Mouse (Mus musculus): ENCODE measurements around the gene Fibin. TPM values are rescaled to one million over a fixed set of nuclear protein-coding genes. Genes with fewer than 3 reads are reported as not detected.

Gene Fibin
- total RNA-seq (2021): 1 to 10 TPM; 4.0 to 5.5 TPM
- long read RNA-seq, experiment 1, transcript Fibin-201 (1 exons, 2,267 nt): major isoform, 6 of 6 reads
- long read RNA-seq, experiment 1, partial matches to known transcripts: 0 of 6 reads
- long read RNA-seq, experiment 1, other reads (novel, unspliced or antisense): 0 of 6 reads
- long read RNA-seq, experiment 2, transcript Fibin-201 (1 exons, 2,267 nt): major isoform, 5 of 5 reads
- long read RNA-seq, experiment 2, partial matches to known transcripts: 0 of 5 reads
- long read RNA-seq, experiment 2, other reads (novel, unspliced or antisense): 0 of 5 reads

DNA sequence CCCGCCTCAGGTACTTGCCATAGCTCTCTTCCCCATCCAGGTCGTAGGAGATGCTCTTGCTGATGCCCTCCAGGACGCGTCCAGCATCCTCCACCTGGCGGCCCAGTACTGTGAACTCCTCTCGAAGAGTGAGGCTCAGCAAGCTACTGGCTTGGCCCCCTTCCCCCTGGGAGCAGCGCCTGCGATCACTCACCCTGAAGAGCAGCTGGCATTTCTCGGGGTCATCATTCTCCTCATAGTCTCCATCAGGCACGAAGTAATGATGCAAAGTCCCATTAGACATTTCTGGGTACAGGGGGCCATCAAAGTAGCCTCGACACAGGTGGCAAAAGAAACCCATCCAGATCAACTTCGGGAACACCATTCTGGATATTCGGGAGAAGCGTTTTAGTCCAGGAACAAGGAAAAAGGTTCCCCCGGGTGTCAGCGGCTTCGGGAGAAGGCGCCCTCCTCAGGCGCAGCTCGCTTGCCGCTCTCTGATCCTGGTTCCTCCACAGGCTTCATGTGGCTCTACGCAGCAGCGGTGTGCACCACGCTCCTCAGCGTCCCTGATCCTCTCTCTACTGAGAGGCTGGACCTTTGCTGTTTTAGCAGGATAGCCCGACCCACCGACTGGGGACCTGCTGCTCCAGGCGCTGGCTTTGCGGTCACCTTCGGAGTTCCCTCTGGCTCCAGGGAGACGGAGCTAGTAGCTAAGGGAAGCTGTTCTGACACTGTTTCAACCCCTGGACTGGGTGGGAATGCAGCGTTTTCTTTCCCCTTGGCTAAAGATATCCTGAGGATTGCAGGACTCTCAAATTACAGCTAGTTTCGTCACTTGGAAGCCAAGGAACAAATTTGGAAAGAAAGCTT lies at the start of gene Fibin:
TSS of gene Fibin (minus strand) at position 752 of the 852 bp plus-strand sequence.
- peak; percentile 37 to 52 for DNase-seq (ENCODE audit: low spot score in 2 of 2)
- intact Hi-C loops (cut with DNase I): loop anchor here (5.0 kb wide), 1 partner anchor 135 kb away; no protein-coding TSS in a partner anchor

DNA sequence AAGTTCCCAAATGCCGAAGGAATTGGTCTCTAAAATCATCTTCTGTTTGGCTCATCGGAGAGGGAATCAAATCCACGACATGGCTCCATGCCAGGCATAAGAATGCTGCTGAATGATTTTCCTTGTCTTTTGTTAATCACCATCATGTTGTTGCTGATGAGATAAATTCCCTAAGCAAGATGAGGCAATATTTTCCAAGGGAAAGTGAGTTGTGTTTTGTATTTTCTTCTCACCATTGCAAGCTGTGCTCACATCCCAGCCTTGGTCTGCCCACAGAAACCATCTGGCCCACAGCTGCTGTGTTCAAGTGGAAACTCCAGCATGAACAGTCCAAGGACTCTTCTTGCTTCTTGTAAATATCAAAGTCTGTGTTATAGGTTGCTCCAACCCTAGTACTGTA lies 48.4 kb upstream of the Fibin start:
- intact Hi-C loops (cut with DNase I): no loop called here
- DNase-seq (ENCODE audit: low spot score in 2 of 2): peak; percentile 23 to 34

DNA sequence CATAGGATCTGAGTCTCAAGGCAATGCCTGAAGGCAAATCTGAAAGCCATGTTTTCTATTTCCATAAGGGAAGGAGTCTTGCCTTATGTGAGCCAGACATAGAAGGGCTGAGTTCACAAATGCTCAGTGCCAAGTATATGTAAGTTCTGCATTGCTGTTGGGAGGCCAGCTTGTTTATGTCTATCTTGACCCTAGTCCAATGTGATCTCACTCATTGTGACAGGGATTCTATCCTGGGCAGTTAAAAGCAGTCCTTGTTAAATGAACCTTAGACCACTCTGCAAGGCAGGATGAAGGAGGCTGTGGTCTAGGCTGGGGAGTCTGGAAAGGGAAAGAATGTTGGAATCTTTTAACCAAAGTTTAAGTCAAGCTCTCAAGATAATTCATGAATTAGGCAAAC lies 45.8 kb upstream of the Fibin start:
- intact Hi-C loops (cut with DNase I): no loop called here
- no peak for DNase-seq (ENCODE audit: low spot score in 2 of 2)

DNA sequence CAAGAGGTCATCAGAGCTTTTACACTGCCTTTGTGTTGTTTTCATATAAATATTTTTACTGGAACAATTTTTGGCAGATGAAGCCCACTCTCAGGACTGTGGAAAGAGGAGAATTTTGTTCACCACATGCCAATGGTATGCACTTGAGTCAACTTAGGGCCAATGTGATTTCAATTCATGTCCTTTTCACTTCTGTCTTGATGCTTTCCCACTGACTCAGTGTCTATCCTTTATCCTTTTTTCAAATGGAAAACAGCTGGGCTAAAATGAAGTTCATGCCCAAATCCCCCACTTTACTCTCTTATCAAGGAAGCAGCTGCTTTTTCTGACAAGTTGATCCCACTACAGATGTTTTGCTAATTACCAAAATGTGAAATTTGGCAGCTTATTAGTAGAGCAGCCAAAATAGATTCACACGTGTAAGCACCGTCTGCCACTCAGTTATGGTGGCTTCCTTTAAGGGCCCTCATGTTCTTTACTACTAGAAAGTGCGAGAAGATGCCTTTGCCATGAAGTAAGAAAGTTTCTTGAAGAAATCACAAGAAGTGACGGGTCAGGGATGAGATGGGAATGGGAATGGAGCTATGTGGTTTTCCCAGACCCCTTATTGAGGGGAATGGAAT lies 29.8 kb upstream of the Fibin start:
- intact Hi-C loops (cut with DNase I): no loop called here
- no peak for DNase-seq (ENCODE audit: low spot score in 2 of 2)

DNA sequence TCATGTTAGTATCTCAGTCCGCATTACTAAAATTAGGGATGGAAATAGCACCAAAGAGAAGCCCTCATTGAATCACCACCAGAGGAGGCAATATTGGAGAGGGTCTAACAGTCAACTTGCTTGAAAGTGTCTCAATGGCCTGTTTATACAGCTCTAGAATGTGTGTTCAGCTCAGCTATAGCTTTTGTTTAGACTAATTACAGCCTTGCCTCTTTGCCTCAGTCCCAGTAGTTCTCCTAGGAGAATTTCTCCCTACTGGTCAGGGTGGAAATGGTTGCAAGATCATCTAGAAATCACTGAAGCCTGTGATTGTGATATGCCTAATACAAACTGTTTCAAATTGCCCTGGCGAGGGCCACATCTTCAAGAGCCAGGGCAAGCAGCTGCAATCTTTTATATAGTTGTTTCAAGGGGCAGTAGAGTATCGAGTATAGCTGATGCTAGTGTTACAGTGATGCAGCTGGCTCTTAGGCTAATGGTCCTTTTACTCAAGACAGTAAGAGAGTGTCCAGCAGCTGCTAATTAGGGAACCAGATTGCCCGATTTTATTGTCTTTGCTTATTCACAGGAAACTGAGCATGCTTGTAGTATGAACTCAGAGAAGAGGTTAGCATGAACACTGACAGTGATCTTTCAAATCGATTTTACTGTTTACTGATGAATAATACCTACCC lies 27.9 kb upstream of the Fibin start:
- intact Hi-C loops (cut with DNase I): no loop called here
- DNase-seq (ENCODE audit: low spot score in 2 of 2): no peak

DNA sequence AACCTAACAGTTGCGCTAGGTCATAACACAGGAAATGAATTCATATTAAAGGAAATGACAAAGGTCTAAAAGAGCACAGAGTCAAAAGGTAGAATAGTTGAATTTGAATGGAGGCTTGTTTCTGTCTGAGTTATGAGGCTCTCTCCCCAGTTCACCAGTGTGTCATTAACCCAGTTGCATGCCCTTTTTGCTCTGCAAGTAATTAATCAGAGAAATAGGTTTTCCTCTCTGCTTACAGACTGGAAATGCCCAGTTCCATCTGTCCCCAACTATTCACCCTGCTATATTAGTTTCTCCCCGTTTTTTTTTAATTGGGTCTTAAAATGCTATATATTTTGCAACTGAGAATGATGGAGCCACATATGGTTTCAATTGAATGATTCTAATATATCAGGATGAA lies 16.8 kb upstream of the Fibin start:
- intact Hi-C loops (cut with DNase I): no loop called here
- DNase-seq (ENCODE audit: low spot score in 2 of 2): no peak

DNA sequence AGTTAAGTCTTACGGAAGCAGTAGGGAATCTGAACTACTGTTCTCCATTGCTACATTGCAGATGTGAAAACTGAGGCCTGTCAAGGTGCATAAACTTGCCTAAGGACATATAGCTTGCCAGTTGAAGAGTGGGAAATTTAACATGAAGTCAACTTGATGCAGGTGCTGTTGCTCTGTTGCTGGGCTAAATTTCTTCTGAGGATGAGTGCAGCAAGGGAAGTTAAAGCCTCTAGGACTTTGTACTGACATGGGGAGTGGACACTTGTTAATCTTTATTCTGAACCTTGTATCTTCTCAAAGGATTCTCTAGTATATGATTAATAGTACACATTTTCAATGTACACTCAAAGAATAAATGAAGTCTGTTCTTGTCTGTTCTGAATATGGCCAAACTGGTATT lies 13.7 kb upstream of the Fibin start:
- no peak for DNase-seq (ENCODE audit: low spot score in 2 of 2)
- intact Hi-C loops (cut with DNase I): no loop called here

DNA sequence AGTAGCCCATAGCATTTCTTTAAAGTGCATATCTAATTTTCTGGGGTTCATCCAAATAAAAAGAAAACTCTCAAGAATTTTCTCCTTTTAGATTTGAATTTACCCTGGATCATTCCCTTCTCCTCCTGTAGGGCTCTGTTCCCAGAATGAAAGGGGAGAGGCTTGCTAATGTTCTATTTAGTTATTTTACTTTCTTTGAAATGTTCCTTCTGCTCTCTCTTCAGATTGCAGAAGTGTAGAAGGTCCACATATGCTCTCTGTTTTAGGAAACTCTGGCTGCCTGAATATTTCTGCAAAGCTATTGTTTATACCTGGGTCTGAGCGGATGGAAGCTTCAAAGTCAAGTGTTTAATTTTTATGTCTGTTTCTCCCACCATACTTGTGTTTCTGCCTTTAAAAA lies 12.5 kb upstream of the Fibin start:
- intact Hi-C loops (cut with DNase I): no loop called here
- DNase-seq (ENCODE audit: low spot score in 2 of 2): no peak

DNA sequence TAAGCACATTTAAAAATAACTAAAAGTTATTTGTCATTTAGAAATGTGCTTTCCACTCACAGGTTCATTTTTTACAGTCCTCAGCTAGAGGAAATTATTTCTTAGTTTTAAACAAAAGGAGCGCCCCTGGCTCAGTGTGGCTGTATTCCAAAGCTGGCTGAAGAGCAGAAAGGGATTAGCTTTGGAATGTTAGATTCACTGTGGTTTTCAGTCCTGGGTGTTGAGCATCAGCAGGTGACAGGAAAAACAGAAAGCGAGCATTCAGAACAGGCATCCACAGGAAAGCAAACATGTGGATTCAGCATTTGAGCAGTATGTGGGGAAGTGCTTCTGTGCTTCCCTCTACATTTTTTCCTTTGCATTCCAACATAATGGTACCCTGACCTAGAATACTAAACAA lies 10.2 kb upstream of the Fibin start:
- intact Hi-C loops (cut with DNase I): no loop called here
- DNase-seq (ENCODE audit: low spot score in 2 of 2): no peak

DNA sequence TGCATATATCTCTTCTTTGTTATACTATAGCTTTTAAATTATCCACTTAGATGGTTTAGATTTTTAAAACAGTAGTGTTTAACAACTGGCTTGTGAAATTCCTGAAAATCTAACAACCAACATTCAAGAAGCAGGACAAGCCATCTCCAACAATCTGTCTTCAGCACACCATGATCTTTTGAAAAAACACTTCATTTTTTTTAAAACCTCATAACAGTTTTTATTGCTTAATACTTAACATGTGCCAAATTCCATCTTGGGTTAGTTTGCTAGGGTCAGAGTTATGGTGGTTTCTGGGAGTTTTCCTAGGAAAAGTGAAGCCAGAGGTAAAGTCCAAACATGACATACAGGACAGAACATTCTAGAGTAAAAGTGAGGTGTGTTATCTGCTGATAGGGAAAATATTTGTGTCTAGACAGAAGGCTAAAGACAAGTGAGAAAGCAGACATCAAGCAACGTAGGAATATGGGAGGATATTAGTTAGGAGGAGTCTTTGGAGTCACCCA lies 4.5 kb upstream of the Fibin start:
- no peak for DNase-seq (ENCODE audit: low spot score in 2 of 2)
- intact Hi-C loops (cut with DNase I): no loop called here

DNA sequence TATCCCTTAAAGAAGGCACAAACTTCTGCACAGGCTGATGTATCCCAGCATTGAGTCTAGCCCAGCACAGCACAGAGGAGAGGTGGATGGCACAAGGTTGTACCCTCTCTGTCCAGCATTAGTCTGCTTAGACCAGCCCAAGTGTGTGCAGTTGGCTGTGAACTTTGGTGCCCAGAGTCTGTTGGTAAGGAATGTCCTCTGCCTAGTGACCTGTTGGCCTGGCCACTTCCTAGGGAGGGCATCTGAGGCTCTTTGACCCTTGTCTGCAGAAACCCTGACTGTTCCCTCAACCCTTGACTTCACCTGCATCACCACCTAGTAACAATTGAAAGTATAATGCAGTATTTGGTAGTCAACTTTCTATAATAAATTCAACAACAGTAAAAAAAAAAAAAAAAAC lies 2.4 kb upstream of the Fibin start:
- intact Hi-C loops (cut with DNase I): no loop called here
- DNase-seq (ENCODE audit: low spot score in 2 of 2): no peak

DNA sequence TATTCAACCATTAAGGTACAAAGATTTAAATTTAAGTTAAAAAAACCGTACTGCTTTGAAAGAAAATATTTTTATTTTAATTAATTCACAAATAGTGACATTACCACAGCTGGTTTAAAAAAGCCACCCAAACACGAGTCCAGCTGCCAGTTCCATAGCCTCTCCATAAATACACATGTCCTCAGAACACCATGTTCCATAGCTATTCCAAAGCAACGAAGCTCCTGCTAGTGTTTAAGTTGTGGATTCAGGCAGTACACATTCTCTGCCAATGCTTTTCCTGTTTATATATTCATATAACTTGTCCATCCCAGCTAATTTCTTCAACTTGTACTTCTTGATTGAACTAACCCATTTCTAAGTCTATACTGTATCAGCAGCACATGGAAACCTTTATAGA lies 872 bp upstream of the Fibin start:
- peak in 1 of 2 experiments; percentile 6 for DNase-seq (ENCODE audit: low spot score in 2 of 2)

DNA sequence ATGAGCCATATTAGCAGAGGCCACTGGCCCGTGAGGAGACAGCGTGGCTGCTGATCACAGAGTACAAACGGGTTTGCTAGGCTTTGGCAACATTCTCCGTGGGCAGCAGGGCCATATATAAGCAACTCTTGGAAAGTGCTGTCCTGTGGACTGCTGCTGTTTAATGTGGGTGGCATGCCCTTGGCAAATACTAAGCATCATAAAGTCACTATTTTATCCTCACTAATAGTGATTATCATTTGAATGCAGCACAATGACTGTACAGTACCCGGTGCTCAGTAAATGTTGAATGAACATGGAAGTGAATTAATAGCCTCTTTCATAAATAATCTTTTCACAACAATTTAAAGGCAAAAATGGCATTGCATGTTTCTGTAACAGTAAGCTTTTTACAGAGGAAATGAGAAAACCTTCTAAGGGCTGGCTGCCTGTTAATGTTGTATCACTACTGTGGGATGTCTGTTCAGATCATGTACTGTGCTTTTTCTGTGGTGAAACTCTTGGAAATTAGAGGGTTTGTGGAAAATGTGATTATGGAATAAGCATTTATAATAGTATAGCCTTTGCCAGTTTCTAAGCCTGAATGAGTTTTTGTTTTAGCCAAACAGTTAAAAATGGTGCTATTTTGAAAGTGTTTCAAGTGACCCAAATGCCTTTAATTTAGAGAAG lies 9.5 kb downstream of the Fibin start:
- intact Hi-C loops (cut with DNase I): no loop called here
- DNase-seq (ENCODE audit: low spot score in 2 of 2): no peak

More for the DNA sequence above, 872 bp upstream of the Fibin start:
- intact Hi-C loops (cut with DNase I): loop anchor here (5.0 kb wide), 1 partner anchor 137 kb away; no protein-coding TSS in a partner anchor

DNA sequence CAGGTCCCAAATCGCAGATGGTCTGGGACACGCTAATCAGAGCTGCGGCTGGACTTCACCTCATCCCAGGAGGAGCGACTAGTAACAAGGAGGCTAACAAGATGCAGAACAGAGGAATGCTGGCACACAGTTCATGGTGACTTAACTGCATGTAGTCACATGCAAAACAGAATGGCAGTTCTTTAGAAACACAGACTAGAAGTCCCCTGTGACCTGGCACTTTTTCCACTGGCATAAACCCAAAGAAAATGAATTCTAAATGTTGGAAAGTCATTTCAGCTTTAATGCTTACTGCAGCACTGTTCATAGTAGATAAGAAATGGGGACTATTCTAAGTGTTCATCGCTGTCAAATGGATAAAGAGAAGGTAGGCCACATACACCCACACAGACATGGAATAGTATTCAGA lies 11.1 kb downstream of the Fibin start:
- DNase-seq (ENCODE audit: low spot score in 2 of 2): no peak
- intact Hi-C loops (cut with DNase I): no loop called here

DNA sequence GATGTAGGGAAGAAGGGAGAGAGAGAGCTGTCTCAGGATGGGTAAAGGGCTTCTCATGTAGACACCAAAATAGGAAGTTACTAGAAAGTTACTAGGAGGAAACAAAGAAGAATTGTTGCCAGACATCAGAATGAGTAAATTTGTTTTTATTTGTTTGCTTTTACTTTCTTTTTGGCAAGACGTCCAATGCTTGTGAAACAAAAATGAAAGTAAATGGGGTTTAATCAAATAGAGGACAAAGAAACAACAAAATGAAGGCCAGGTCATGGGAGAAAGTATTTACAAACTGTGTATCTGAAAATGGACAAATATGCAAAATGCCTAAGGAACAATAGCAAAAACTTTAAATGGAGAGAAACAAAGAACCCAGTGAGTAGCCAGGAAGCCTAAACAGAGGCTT lies 11.6 kb downstream of the Fibin start:
- intact Hi-C loops (cut with DNase I): no loop called here
- no peak for DNase-seq (ENCODE audit: low spot score in 2 of 2)

DNA sequence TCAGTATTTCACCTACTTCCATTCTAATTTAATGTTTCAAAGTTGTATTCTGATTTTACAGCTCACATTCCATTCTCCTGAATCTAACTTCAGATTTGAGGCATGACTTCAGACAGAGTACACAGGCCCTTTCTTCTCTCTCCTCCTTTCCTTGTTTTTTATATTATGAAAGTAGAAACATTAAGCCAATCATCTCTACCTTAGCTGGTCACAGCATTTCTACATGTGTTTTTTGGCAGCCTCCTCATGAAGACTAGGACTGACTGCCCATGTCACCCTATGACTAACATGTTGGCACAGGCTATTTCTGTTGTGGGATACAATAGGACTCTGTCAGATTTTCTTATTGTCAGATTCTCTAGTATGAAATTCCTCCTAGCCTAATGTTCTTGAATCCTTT lies 34.0 kb downstream of the Fibin start:
- intact Hi-C loops (cut with DNase I): no loop called here
- DNase-seq (ENCODE audit: low spot score in 2 of 2): no peak

DNA sequence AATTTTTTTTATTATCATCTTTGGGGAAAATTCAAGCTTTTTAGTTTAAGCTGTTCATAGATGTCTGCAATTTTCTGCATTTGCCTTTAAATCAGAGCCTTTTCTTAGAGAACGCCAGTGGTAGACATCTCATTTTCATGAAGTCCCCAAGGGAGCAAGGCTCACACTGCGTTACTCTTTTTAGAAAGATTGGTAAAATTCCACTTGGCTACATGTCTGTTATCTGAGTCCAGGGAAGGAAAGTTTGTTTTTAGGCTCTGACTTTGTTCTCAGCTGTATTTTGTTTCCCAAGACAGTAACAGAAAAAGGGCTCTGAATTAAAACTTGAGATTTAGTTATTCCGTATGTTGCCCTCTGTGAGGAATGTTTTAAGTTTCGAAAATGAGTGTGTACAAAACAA lies 43.0 kb downstream of the Fibin start:
- intact Hi-C loops (cut with DNase I): no loop called here
- DNase-seq (ENCODE audit: low spot score in 2 of 2): no peak

DNA sequence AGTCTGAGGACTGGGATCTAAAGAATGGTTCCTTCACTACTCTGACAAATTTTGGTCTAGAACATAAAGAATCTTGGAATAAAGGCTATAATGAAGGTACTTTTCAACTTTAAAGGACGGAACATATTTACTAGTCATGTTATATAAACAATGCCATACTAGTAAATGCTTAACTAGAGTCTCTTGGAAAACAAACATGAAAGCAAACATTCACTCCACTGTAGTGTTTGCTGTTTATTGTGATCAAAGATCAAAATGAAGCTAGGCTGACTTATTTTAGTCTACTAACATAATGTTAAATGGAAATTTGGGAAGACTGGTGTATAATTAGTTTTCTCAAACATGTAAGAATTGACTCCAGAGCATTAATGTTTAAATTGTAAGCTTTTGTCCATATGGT lies 43.7 kb downstream of the Fibin start:
- no peak for DNase-seq (ENCODE audit: low spot score in 2 of 2)
- intact Hi-C loops (cut with DNase I): no loop called here

DNA sequence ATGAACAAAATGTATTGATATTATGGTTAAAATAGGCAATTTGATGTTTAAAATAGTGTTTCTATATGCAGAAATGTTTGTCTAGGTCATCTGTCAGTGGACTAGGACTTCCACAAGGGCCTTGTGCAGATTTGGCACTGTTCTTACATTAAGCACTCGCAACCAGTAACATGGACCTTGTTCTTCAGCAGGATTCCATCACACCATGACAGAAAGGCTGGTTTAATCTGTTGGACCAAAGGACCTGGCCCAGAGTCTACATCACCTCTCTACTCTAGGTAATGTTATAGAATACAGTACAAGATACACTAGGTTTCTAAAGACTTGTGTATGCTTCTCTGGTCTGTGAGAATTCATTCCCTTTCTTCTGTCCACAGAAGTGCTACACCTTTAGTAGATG lies 44.3 kb downstream of the Fibin start:
- no peak for DNase-seq (ENCODE audit: low spot score in 2 of 2)
- intact Hi-C loops (cut with DNase I): no loop called here

Data from left cerebral cortex, postnatal 14 days (tissue).